Mouse (Mus musculus) CH12.LX (cell line): Measurements from ENCODE around the gene Dnm2.

Experiments used
- CTCF ChIP-seq, 2 experiments: IDR thresholded peaks in 1 of 2; conservative IDR thresholded peaks in 1 of 2; 2 replicates each; pipeline ENCODE4 v1.5.1; 2011 to 2012; ENCODE audit warnings: low read depth in 2 of 2, low read length in 2 of 2, improper control_type of control experiment in 1 of 2, inconsistent platforms in 1 of 2, mild to moderate bottlenecking in 1 of 2, moderate library complexity in 1 of 2
- GABPA ChIP-seq: IDR thresholded peaks from 2 replicates; pipeline ENCODE4 v1.6.1; 2012; ENCODE audit warnings: low read depth, low read length, improper control_type of control experiment, inconsistent platforms; ENCODE audit not compliant: insufficient replicate concordance

GRCm38 (mm10) chr9:21497050-21497542 is 72.4 kb downstream of the Dnm2 start:
- TF ChIP-seq CTCF (conservative IDR thresholded peaks at IDR 0.05 in 1 of 2, IDR thresholded peaks at IDR 0.05 in 1 of 2; ENCODE audit: low read depth in 2 of 2, low read length in 2 of 2) (no peak), GABPA (no peak)
